Mouse (Mus musculus) induced T-regulatory cell, adult 2 months (primary cell): ENCODE data around the gene Aebp2.
"Not testable (repeated sequence)": the region's sequence is repeated elsewhere in the genome, so short reads cannot be mapped to it uniquely, and the experiment has no call there.

Experiments
- DNase-seq: peaks from one replicate; pipeline ENCODE4 v3.0.0-alpha.2; 2012; ENCODE audit warnings: low read depth

Aebp2 gene

DNA sequence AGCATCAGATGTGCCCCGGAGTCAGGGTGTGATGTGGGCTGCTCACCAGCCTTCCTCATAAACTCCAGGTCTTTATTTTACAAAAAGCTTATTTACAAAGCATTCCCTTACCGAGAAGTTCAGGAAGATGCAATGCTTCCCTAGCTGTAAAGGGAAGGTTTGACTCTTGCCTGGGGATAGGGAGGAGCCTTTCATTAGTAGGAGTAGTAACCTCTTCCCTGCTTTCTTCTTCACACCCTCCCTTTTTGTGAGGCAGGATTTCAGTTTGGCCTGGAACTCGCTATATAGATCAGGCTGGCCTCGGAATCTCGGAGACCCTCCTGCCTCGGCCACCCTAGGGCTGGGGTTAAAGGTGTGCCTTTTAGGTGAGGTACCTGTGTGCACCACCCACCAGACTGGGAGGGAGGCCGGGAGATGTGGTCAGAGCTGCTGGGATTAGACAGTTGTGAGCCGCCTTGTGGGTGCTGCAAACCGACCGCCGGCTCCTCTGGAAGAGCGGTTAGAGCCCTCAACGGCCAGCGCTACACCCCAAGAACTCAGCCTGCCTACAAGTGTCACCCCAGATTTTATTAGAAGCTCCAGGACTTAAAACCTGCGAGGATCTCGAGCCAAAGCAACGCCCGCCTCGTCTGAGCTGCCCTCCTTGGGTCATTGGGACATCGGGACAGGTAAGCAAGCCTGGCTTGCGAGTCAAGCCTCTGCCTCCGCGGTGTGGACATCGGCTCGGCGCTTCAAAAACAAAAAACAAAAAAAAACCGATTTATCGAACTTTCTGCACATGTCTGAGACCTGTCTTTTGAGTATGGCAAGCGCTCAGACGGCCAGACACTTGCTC is at the start of gene Aebp2:
Gene Aebp2 (plus strand): TSS at position 273 of the 835 bp plus-strand sequence.
- DNase-seq: no peak

DNA sequence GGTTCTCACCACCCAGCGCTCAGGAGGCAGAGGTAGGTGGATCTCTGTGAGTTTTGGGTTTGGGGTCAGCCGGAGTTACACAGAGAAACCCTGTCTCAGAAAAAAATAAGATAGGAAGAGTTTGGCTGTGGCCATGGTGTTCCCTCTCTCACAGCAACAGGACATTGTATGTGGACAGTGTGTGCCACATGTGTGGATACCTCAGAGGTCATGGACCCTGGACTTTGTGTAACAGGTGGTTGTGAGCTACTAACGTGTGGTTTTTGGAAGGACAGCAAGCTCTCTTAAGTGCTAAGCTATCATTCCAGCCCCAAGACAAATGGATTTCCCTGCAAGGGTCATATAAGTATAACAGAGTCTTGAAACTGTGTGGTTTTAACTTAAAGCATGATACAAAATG is 47.5 kb upstream of the Aebp2 start:
- no peak for DNase-seq

DNA sequence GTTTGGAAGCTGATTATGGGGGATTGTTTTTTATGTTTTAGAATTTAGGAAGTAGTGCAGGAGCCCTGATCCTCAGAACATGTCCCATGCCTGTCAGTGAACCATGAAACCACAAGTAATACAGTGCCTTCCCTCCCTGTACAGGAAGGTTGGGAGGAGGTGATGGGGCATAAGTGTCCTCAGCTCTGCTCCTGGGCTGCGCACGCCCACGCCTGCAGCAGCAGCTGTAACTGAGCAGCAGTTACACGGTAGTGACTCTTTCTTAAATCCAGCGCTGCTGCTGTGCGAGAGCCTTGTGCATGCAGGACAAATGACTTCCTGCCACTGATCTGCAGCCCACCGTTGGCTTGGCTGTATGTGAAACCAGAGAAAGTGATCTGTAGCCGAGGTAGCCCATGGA is 46.3 kb upstream of the Aebp2 start:
- DNase-seq: no peak

DNA sequence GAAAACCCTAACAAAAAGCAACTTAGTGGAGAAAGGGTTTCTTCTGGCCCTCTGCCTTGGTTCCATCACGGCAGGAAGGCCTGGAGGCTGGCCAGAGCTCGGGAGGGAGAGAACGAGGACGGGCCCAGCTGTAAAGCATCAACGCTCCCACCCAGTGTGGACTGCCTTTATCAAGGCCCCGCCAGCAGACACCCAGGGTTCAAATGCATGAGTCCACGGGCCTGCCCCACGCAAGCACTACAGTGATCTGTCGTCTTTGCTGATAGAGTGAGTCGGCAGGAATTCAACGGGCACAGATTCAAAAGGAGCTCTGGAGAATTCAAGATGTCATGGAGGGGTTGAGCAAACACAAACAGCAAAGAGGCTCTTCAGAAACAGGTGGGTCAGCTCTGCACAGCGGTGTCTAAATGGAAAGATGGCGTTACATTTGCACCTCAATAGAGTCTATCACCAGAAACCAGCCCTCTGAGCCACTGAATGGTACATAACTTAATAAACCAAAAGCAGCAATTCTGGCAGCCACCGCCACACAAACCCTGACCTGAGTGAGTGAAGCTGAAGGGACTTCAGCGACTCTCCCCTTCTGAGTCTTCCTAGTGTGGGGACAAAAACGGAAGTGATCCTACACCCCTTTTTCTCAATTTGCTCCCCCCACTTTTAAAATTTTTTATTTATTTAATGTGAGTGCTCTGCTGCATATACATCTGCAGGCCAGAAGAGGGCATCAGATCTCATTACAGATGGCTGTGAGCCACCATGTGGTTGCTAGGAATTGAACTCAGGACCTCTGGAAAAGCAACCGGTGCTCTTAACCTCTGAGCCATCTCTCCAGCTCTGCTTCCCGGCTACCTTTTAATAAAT is 45.3 kb upstream of the Aebp2 start:
- peak; percentile 36 for DNase-seq

DNA sequence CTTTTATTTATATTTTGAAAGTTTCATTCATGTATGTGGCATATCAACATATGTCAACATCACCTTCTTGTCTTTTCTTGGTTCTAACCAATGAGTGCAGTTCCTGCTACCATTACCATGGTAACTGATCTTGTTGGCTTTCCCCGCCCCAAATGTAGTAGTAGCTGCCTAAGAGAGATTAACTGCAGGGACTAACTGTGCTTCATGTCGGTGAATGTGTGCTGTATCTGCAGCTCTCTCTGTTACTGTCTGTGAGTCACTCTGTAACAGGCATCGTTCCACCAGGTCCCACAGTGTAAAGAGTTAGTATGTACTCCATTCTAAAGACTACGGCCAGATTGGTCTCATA is 44.7 kb upstream of the Aebp2 start:
- DNase-seq: no peak

DNA sequence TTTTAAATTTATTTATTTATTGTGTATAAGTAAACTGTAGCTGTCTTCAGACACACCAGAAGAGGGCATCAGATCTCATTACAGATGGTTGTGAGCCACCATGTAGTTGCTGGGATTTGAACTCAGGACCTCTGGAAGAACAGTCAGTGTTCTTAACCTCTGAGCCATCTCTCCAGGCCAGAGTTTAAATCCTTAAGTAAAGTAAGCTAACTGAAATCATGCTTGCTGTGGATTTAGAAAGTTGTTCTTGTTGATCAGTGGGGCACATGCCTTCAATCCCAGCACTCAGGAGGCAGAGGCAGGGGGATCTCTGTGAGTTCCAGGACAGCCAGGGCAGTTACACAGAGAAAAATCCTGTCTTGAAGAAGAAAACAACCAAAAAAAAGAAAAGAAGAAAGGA is 43.5 kb upstream of the Aebp2 start:
- DNase-seq: not testable (repeated sequence)

DNA sequence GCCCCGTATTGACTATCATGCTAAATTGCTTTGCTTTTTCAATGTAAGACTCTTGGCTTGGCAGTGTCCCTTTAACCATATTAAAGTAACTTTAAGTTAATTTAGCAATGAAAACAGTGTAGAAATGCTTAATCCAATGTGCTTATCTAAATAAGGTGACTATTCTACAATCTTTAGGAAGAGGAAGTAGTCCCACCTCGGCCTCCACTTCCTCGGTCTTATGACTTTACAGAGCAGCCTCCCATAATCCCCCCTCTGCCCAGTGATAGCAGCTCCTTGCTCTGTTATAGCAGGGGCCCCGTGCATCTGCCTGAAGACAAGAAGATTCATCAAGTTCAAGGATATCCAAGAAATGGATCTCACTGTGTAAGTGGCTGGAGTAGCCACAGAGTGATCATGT is 42.3 kb upstream of the Aebp2 start:
- DNase-seq: no peak

DNA sequence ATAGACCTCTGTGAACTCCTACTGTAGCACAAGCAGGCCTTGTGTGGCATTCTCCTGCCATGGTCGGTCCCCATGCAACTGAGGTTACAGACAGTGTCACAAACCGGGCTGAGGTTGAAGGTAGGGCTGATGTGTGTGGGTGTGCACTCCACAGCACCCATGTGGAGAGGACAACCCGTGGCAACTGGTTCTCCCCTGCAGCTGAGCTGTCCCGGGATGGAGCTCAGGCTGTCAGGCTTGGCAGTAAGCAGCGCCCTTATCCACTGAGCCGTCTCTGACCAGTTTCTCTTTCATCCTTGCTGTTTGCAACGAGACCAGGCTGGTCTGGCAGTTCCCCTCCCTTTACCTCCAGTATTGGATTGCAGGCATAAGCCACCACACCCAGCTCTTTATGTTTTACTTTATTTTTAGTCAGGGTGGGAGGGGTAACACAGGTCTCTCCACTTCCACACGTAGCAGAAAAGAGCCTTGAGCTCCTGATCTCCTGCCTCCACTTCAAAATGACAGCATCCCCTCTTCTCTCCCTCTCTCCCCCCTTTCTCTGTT is 35.7 kb upstream of the Aebp2 start:
- DNase-seq: no peak

DNA sequence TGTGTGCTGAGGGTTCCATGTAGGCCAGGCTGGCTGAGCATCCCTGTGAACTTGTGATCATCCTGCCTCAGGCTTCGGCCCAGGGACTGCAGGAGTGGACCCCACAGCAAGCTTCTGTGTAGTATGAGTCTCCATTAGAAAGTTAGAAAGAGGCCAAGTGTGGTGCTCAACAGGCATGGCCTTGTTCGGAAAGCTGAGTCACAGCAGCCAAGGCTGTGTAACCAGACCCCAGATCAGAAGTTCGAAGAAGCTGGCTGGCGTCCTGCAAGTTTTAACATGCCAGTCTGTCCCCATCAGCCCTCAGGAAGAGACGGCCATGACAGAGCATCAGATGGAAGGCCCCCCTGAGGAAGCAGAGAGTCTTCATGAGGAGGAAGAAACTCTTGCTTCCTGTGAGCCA is 31.1 kb upstream of the Aebp2 start:
- no peak for DNase-seq

DNA sequence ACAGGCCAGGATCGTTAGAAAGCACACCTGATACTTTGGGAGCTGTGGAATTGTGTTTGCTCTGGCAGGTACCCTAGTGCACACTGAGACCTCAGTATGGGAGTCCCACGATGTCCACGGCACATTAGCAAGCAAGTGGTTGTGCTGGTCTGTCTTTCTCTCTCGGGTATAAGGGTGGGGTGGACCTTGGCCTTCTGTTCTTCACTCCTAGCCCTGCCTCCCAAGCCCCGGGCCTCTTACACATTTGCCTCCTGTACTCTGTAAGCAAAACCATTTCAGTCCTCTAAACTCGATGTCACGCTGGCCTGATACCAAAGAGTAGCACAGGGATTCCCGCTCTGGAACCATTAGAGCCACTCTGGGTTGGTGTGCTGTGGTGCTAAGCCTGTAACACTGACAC is 29.8 kb upstream of the Aebp2 start:
- no peak for DNase-seq

DNA sequence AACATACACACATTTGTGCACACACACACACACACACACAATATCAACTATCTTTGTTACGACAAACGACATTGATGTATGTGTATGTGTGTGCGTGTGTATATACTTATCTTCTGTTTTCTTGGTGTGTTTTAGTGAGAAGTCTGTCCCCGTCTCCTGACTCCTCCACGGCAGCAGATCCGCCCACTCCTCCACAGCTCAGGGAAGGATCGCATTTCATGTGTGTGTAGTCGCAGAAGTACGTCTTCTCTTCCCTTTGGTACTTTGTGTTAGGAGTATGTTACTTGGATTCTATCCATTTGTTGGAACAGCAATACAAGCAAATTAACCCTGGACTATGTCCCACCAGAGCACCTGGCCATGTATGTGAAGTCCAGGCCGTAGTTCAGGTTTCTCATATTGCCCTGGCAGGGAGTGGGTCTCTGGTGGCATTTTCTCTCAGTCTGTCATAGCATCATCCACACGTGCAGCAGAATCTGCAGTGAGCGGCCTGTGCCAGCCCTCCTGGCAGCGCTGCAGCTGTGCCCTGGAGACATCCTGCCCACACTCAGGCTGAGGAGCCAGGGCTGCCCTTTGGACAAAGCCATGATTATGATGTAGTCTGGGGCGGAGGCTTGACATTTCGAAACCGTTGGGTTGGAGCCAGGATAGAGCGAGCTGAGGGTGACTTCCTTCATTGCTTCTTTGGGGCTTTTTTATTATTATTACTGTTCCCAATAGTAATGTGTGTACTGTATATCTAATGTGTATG is 28.9 kb upstream of the Aebp2 start:
- DNase-seq: no peak

DNA sequence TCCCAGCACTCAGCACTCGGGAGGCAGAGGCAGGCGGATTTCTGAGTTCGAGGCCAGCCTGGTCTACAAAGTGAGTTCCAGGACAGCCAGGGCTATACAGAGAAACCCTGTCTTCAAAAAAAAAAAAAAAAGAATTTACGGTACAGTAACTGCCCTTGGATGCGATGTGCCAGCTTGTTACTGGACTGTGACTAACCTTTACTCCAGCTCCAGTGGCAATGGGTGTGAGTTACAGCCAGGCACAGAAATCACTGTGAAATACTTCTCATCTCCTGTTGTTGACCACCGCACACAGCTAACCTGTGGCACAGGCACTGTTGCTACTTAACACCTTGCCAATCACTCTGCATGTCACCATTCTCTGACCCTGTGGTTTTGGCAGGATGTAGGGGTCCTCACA is 26.9 kb upstream of the Aebp2 start:
- not testable (repeated sequence) for DNase-seq

DNA sequence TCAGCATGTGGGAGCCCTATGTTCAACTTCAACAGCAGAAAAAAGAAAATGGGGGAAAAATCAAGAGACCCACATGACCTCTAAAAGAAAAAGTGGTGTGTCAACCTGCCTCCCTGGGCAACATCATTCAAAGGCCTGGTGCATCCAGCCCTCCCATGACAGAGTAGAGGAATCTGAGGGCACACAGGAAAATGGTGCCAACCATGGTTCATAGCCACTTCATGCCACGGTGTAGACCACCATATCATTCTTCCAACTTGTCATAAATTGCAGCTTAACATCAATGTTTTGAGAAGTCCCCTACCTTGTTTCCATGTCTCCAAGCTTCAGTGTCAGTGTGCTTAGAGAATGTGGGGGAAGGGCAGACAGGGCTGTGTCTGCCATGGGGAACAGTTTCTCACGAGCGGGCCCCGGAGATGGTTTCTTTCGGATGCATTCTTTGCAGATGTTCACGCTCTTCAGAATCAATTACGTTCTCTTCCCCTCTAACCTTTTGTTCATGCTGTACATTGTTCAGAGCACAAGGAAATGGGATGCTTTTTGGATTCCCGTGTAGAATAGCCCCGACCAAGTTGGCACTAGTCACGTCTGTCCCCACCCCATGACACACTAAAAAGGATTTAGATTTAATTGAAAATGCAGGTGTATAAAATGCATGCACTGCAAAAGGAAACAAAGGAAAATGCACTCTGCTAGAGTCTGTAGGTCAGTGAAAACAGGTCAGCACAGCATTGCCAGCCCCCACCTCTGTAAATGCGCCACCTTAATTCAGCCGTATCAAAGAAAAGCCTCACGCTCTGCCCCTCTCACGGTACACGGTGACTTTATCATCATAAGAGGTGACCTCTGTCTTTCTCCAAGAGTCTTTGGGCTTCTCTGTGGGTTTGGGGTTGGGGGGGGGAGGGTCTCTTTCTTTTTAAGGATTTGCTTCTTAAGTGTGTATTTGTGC is 24.8 kb upstream of the Aebp2 start:
- no peak for DNase-seq

DNA sequence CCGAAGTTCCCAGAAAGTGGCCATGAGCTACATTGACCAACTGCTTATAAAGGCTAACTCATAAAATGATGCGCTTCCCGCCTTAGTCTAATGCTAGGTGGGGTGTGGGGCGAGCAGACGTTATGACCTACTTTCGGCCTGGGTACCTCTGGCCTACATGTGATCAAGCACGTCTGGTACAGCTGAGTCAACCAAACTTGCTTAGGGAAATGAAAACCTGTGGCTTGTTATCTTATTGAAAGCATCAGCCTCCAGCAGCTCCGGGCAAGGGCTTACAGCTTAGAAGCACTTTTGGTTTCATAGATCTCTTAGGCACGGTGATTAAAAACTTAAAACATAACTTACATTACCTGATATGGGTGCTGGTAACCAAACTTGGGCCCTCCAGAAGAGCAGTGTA is 23.9 kb upstream of the Aebp2 start:
- peak; percentile 84 for DNase-seq

DNA sequence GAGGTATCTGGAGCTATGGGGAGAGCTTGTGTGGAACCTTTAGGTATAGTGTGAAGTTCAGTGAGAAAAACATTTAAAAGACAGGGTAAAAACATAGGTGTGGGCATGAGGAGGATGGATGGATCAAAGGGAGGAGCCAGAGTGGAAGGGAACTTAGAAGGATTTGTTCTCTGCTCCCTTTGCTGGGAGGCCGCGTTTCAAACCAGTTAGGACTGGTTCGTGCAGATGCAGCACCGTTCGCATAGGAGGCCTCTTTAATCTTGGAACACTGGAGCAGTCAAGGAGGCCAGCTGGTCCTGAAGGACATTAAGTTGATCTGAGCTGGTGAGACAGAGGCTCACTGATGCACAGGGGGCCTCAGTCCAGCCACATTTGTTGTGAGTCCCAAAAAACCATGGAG is 23.1 kb upstream of the Aebp2 start:
- DNase-seq: no peak

DNA sequence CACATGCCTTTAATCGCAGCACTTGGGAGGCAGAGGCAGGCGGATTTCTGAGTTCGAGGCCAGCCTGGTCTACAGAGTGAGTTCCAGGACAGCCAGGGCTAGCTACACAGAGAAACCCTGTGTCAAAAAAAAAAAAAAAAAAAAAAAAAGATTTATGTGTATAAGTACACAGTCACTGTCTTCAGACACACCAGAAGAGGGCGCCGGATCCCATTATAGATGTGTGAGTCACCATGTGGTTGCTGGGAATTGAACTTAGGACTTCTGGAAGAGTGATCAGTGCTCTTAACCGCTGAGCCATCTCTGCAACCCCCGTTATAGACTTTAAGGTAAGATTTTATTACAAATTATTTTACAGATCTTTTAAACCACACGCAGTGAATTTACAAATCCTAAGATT is 21.8 kb upstream of the Aebp2 start:
- not testable (repeated sequence) for DNase-seq

DNA sequence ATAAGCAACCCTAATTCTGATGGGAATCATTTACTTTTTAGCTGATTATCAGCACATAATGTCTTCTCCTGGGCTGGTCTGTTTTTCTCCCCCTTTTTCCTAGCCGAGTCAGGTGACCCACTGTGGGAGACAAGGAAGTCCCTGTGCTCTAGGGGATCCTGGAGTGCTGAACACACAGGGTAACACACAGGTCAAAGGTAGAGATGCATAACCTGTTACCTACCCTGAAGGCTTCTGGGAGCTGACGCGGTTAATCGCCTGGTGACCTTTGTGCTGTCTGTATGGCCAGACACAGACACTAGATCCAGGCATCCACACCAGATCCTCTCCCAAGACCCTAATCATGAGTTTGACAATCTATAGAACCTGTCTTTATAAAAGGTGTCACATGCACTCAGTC is 21.3 kb upstream of the Aebp2 start:
- DNase-seq: no peak

DNA sequence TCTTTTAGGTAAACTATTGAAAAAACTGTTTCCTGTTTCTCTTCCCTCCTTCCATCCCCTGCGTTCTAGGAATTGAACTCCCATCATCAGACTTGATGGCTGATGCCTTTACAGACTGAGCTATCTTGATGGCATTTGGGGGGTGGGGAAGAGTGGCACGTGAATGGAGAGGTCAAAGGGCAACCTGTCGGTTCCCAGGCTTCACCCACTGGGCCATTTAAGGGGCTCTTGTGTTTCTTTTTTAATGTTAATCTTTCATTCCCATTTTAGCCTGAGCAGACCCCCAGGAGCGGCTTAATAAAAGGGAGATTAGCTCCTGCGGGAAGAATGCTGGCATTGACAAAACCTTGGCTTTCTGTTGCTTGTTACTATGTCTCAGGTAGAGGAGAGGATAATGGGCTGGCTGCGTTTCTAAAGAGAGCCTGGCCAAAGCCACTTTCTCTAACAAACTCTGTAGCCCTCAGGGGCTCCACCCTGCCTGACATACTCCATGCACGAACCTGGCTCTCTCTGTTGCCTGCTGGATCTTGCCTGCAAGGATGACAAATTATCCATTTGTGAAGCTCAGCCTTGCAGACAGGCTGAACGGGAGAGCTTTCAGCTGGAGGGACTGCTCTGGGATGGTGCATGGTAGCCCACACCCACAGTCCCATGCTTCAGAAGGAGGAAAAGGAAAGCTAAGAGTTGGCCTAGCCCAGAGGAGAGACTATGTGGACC is 19.1 kb upstream of the Aebp2 start:
- DNase-seq: no peak

DNA sequence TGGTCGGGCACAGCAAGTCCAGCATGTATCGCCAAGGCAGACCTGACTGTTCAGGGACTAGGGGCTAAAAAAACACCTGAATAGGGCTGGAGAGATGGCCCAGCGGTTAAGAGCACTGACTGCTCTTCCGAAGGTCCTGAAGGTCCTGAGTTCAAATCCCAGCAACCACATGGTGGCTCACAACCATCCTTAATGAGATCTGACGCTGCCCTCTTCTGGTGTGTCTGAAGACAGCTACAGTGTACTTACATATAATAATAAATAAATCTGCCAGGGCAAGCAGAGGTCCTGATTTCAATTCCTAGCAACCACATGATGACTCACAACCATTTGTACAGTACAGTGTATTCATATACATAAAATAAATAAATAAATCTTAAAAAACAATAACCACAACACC is 17.3 kb upstream of the Aebp2 start:
- not testable (repeated sequence) for DNase-seq

DNA sequence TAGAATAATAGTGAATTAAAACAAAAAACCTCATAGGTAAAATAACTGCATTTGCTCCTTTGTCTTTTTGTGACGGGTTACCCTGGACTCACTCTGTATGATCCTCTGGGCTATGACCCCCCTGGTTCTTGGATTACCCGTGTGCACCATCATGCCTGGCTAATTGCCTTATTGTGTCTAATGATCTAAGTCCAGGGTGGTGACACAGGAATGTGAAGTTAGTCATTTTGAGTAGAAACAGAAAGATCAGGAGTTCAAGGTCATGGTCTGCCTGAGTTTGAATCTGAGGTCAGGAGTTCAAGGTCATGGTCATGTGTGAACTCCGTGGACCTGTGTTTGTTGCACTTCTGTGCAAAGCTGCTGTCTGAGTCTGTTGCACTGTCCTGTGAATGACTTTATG is 16.7 kb upstream of the Aebp2 start:
- DNase-seq: no peak

DNA sequence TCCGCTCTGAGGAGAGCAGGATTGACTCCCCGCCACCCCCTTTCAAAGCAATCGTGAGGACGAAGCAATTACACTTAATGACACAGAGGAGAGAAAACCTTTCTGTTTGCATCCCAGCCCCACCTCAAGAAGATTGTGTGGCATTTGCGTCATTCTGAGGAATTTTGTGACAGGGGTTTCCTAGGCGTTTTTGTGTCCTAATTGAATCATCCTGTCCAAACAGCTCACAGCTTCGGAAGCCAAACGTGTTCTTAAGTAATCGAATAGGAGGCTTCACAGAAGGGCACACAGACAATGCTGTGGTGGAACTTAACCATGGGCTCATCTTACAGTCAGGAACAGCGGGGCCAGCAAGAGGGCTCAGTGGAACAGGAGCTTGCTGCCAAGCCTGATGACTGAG is 15.9 kb upstream of the Aebp2 start:
- no peak for DNase-seq
